Mouse (Mus musculus) ES-E14 (cell line): ENCODE results near the gene Ripor2. TPM values are rescaled to one million over a fixed set of nuclear protein-coding genes. Genes with fewer than 3 reads are reported as not detected.

Source experiments
- DNase-seq: peaks from one replicate; pipeline ENCODE4 v3.0.0-alpha.2; 2013; ENCODE audit warnings: low read depth, low spot score
- H3K27ac ChIP-seq: 2 replicates; pipeline ENCODE4 v1.5.1; 2012; ENCODE audit warnings: low read depth, mild to moderate bottlenecking, low read length, moderate library complexity, mixed read lengths; ENCODE audit not compliant: poor library complexity, insufficient read depth, severe bottlenecking
- H3K36me3 ChIP-seq: 2 replicates; pipeline ENCODE4 v1.6.1; 2012; ENCODE audit warnings: mild to moderate bottlenecking, low read length, moderate library complexity, mixed read lengths; ENCODE audit not compliant: control insufficient read depth, poor library complexity, insufficient read depth, severe bottlenecking
- H3K4me1 ChIP-seq, 2 experiments: fragments of 150-350 bp in 1 of 2; sonication (generic) in 1 of 2; 2 replicates each; pipeline ENCODE4 v1.6.1; 2012; ENCODE audit warnings: low read length in 2 of 2, mild to moderate bottlenecking in 1 of 2, mixed read lengths in 1 of 2; ENCODE audit not compliant: control insufficient read depth in 2 of 2, insufficient read depth in 2 of 2, poor library complexity in 1 of 2
- H3K4me3 ChIP-seq, 2 experiments: fragments of 150-350 bp in 1 of 2; sonication (generic) in 1 of 2; 2 replicates each; pipeline ENCODE4 v1.5.1; 2012; ENCODE audit warnings: low read length in 2 of 2, low read depth in 1 of 2, mild to moderate bottlenecking in 1 of 2, mixed read lengths in 1 of 2; ENCODE audit not compliant: insufficient read depth in 1 of 2, poor library complexity in 1 of 2, severe bottlenecking in 1 of 2
- H3K9ac ChIP-seq: 2 replicates; pipeline ENCODE4 v1.6.1; 2012; ENCODE audit warnings: low read depth, mild to moderate bottlenecking, low read length, mixed read lengths; ENCODE audit not compliant: poor library complexity, insufficient read depth, severe bottlenecking
- H3K9me3 ChIP-seq: fragments of 150-350 bp; sonication (generic); 2 replicates; pipeline ENCODE4 v1.6.1; 2012; ENCODE audit warnings: low read depth, mild to moderate bottlenecking, low read length; ENCODE audit not compliant: control insufficient read depth, insufficient read depth
- CHD2 ChIP-seq: IDR thresholded peaks from 2 replicates; pipeline ENCODE4 v1.6.1; 2014; ENCODE audit warnings: mild to moderate bottlenecking, low read depth, low read length, inconsistent platforms
- HCFC1 ChIP-seq: IDR thresholded peaks from 2 replicates; pipeline ENCODE4 v1.6.1; 2012; ENCODE audit warnings: low read length, inconsistent platforms, borderline replicate concordance; ENCODE audit not compliant: insufficient read depth
- MAFK ChIP-seq: IDR thresholded peaks from 2 replicates; pipeline ENCODE4 v1.6.1; 2014; ENCODE audit warnings: mild to moderate bottlenecking, low read depth, low read length, inconsistent platforms; ENCODE audit not compliant: insufficient read depth
- ZC3H11A ChIP-seq: IDR thresholded peaks from 2 replicates; pipeline ENCODE4 v1.6.1; 2012; ENCODE audit warnings: low read depth, mild to moderate bottlenecking, inconsistent platforms, low read length, borderline replicate concordance
- ZNF384 ChIP-seq: IDR thresholded peaks from 2 replicates; pipeline ENCODE4 v1.6.1; 2012; ENCODE audit warnings: low read depth, low read length, inconsistent platforms
- in situ Hi-C, 2 experiments: fragments of 600-800 bp; cut with MboI; formaldehyde crosslinking; loops; one replicate each; pipeline ENCODE4 v1.15.1; 2025; ENCODE audit warnings: low sequenced_read_pairs in 2 of 2, inconsistent platforms in 1 of 2; ENCODE audit not compliant: unreplicated experiment in 2 of 2
- total RNA-seq: library from RNA; depleted of rRNA; stranded (reverse); fragments of 300-350 nt; gene quantifications from 2 replicates; pipeline ENCODE4 v1.2.3, GENCODE M21; 2012

The Ripor2 gene
- total RNA-seq, 1 experiment = 0.71 TPM

GRCm38 (mm10) chr13:24620439-24620838 lies 38.5 kb downstream of the Ripor2 start:
- DNase-seq = no peak
- no peak overlapping the region for H3K27ac ChIP-seq
- H3K9ac ChIP-seq = no peak overlapping the region
- H3K36me3 ChIP-seq = no peaks in the 10 kb centered on the region
- TF ChIP-seq ZNF384 (no peak), HCFC1 (no peak), CHD2 (no peak), MAFK (no peak), ZC3H11A (no peak)
- H3K4me1 ChIP-seq = no peaks in the 10 kb centered on the region
- H3K9me3 ChIP-seq = no peaks in the 10 kb centered on the region
- in situ Hi-C loops = no loop called here
- H3K4me3 ChIP-seq = no peak overlapping the region

- no peak overlapping the region for H3K27ac ChIP-seq
- H3K9ac ChIP-seq = no peak overlapping the region
- no peak for TF ChIP-seq CHD2
- no peak for TF ChIP-seq ZC3H11A
- TF ChIP-seq MAFK = no peak
- TF ChIP-seq ZNF384 = no peak
- H3K4me3 ChIP-seq = no peak overlapping the region
- no peaks in the 10 kb centered on the region for H3K36me3 ChIP-seq
- in situ Hi-C loops = no loop called here
- H3K9me3 ChIP-seq = no peaks in the 10 kb centered on the region
- no peak for DNase-seq
- no peaks in the 10 kb centered on the region for H3K4me1 ChIP-seq
These were observed 41.6 kb downstream of the Ripor2 start for GRCm38 (mm10) chr13:24623631-24624030.

GRCm38 (mm10) chr13:24625071-24625470 lies 43.1 kb downstream of the Ripor2 start:
- Histone ChIP-seq H3K9ac (no peak overlapping the region), H3K36me3 (no peaks in the 10 kb centered on the region), H3K4me3 (no peak overlapping the region), H3K4me1 (no peaks in the 10 kb centered on the region), H3K9me3 (no peaks in the 10 kb centered on the region), H3K27ac (no peak overlapping the region)
- TF ChIP-seq ZC3H11A = no peak
- TF ChIP-seq CHD2 = no peak
- DNase-seq = no peak
- in situ Hi-C loops = no loop called here

GRCm38 (mm10) chr13:24626698-24627436 lies 44.9 kb downstream of the Ripor2 start:
- Histone ChIP-seq H3K4me1 (no peaks in the 10 kb centered on the region), H3K9ac (no peak overlapping the region), H3K9me3 (no peaks in the 10 kb centered on the region), H3K27ac (no peak overlapping the region), H3K4me3 (no peak overlapping the region), H3K36me3 (no peaks in the 10 kb centered on the region)
- no peak for TF ChIP-seq ZC3H11A
- no peak for TF ChIP-seq ZNF384
- no peak for TF ChIP-seq CHD2
- TF ChIP-seq HCFC1 = no peak
- TF ChIP-seq MAFK = no peak
- no peak for DNase-seq
- in situ Hi-C loops = no loop called here

GRCm38 (mm10) chr13:24628192-24628591 lies 46.2 kb downstream of the Ripor2 start:
- Histone ChIP-seq H3K36me3 (no peaks in the 10 kb centered on the region), H3K27ac (no peak overlapping the region), H3K4me1 (peaks cover 0 to 4% of the 10 kb centered on the region in 2 experiments; a peak in 1 of 4 replicates), H3K4me3 (no peak overlapping the region), H3K9me3 (no peaks in the 10 kb centered on the region), H3K9ac (no peak overlapping the region)
- TF ChIP-seq ZNF384 (no peak), MAFK (no peak), ZC3H11A (no peak), HCFC1 (no peak)
- in situ Hi-C loops = no loop called here
- DNase-seq = no peak
